Mouse (Mus musculus) MEL-GATA-1-ER (cell line): ENCODE results near the gene Agtr2.
"Not testable (repeated sequence)": the region's sequence is repeated elsewhere in the genome, so short reads cannot be mapped to it uniquely, and the experiment has no call there.

ENCODE experiments used
- DNase-seq: peaks from one replicate; pipeline ENCODE4 v3.0.0-alpha.2; 2012; ENCODE audit warnings: low read depth; ENCODE audit errors: extremely low read depth

Agtr2 gene

GRCm38 (mm10) chrX:21484414-21484813, at the start of gene Agtr2:
Agtr2 (plus strand) TSS chrX:21484544.
- no peak for DNase-seq

GRCm38 (mm10) chrX:21452519-21452918, 31.8 kb upstream of the Agtr2 start:
- no peak for DNase-seq

- DNase-seq, result no peak
Observed at GRCm38 (mm10) chrX:21488111-21488510, 3.8 kb downstream of the Agtr2 start.

GRCm38 (mm10) chrX:21500242-21500641, 15.9 kb downstream of the Agtr2 start:
- DNase-seq, result no peak

- not testable (repeated sequence) for DNase-seq
Observed at GRCm38 (mm10) chrX:21507333-21507732, 23.0 kb downstream of the Agtr2 start.

GRCm38 (mm10) chrX:21522590-21522989, 38.2 kb downstream of the Agtr2 start:
- DNase-seq, result no peak
